Mouse (Mus musculus): ENCODE results near the gene Cdh13. TPM values are rescaled to one million over a fixed set of nuclear protein-coding genes. Genes with fewer than 3 reads are reported as not detected.
"Not testable (repeated sequence)": the region's sequence is repeated elsewhere in the genome, so short reads cannot be mapped to it uniquely, and the experiment has no call there.

Gene Cdh13
- polyA plus RNA-seq, 1 experiment = 9.4 TPM

DNA sequence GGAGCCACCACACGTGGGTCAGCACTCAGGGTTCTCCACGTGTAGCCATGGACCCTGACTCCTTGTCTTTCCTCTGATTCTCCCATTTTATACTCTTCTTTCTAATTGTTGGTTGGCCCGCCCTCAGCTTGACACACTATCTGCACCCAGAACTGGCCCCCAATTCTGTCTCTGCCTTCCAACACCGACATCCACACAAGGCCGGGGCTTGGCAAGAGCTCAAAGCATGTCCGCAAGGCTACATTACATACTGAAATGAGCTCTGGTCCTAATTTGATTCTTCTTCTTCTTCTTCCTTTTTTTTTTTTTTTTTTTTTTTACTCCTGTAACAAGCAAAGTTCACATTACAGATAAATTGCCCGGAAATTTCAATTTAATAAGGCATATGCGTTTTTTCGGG, 1001.0 kb downstream of the Cdh13 start:
- no peak for TF ChIP-seq CEBPB (IDR thresholded peaks at IDR 0.05; ENCODE audit: low read depth)
- no peaks in the 10 kb centered on the region for H3K36me3 ChIP-seq (ENCODE audit: control insufficient read depth, insufficient read depth)
- H3K4me3 ChIP-seq (ENCODE audit: insufficient read depth, poor library complexity, severe bottlenecking) = no peak overlapping the region
- H3K27me3 ChIP-seq (ENCODE audit: control insufficient read depth, insufficient read depth, insufficient read length) = no peaks in the 10 kb centered on the region
- no peaks in the 10 kb centered on the region for H3K79me3 ChIP-seq (ENCODE audit: low read depth)
- H3ac ChIP-seq (ENCODE audit: control insufficient read depth, insufficient read length, low read depth) = no peak overlapping the region
- H3K79me2 ChIP-seq (ENCODE audit: control insufficient read depth, insufficient read depth) = no peaks in the 10 kb centered on the region

DNA sequence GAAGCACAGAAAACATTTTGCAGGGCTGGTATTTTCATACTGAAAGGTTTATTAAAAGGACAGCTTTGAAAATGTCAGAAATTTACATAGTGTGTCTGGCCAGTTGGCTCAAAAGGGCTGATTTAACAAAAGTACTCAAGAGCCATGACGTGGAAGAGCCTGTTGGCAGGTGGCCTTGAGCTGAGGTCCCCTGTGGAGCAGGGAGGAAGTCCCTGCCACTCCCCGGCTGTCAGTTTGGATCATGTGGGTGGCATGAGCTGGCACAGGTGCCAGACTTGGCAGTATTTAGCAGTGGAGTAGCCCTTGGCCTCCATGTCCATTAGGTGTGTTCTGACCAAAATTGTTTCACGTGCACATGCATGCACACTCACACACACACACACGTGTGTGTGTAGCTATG, 1001.4 kb downstream of the Cdh13 start:
- Histone ChIP-seq H3K27me3 (ENCODE audit: control insufficient read depth, insufficient read depth, insufficient read length) (no peaks in the 10 kb centered on the region), H3K4me3 (ENCODE audit: insufficient read depth, poor library complexity, severe bottlenecking) (no peak overlapping the region), H3K79me2 (ENCODE audit: control insufficient read depth, insufficient read depth) (no peaks in the 10 kb centered on the region), H3ac (ENCODE audit: control insufficient read depth, insufficient read length, low read depth) (no peak overlapping the region), H3K36me3 (ENCODE audit: control insufficient read depth, insufficient read depth) (no peaks in the 10 kb centered on the region), H3K79me3 (ENCODE audit: low read depth) (no peaks in the 10 kb centered on the region)
- TF ChIP-seq MAX (IDR thresholded peaks at IDR 0.05) (no peak), MYOD1 (IDR thresholded peaks at IDR 0.05; ENCODE audit: control insufficient read depth, insufficient read length, low read depth) (no peak), USF1 (IDR thresholded peaks at IDR 0.05; ENCODE audit: low read depth) (no peak), CEBPB (IDR thresholded peaks at IDR 0.05; ENCODE audit: low read depth) (no peak), MYOG (IDR thresholded peaks at IDR 0.05; ENCODE audit: control insufficient read depth, extremely low read depth, insufficient read length) (no peak), CTCF (IDR thresholded peaks at IDR 0.05; ENCODE audit: control insufficient read depth, insufficient read depth, insufficient read length) (no peak), FOSL1 (IDR thresholded peaks at IDR 0.05; ENCODE audit: insufficient read depth, low read length, poor library complexity, severe bottlenecking) (no peak)

DNA sequence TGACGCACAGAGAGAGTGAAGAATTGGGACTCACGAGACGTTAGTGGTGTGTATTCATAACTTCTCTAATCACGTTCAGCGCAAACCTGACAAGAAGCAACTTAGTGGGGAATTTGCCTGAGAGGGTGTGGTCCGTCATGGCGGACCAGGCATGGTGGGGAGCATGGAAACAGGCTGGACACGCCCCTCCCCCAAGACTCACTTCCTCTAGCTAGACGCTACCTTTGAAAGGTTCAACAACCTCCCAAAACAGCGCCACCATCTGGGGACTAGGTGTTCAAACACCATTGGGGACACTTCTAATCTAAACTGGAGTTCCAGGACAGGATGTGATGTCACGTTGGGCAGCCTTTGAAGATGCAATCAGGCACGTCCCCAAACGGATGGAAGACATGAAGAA, 1011.9 kb downstream of the Cdh13 start:
- Histone ChIP-seq H3K4me3 (ENCODE audit: insufficient read depth, poor library complexity, severe bottlenecking) (no peak overlapping the region), H3ac (ENCODE audit: control insufficient read depth, insufficient read length, low read depth) (no peak overlapping the region), H3K36me3 (ENCODE audit: control insufficient read depth, insufficient read depth) (no peaks in the 10 kb centered on the region), H3K79me3 (ENCODE audit: low read depth) (no peaks in the 10 kb centered on the region), H3K27me3 (ENCODE audit: control insufficient read depth, insufficient read depth, insufficient read length) (no peaks in the 10 kb centered on the region), H3K79me2 (ENCODE audit: control insufficient read depth, insufficient read depth) (no peaks in the 10 kb centered on the region)
- no peak for TF ChIP-seq USF1 (IDR thresholded peaks at IDR 0.05; ENCODE audit: low read depth)

DNA sequence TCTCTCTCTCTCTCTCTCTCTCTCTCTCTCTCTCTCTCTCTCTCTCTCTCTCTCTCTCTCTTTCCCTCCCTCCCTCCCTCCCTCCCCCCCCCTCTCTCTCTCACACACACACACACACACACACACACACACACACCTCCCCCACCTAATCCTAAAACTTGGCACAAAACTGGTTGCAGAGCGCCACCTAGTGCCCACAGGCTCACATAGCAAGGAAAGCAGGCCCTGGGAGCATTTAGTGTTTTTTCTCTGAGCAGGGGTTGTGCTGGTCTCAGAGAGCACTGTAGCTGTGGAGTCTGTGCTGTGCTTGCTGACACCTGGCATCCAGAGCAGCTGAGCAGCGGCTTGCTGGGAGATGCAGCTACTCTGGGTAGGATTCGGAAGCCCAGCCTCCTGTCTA, 1014.2 kb downstream of the Cdh13 start:
- H3K79me2 ChIP-seq (ENCODE audit: control insufficient read depth, insufficient read depth); H3K27me3 ChIP-seq (ENCODE audit: control insufficient read depth, insufficient read depth, insufficient read length); H3K36me3 ChIP-seq (ENCODE audit: control insufficient read depth, insufficient read depth); H3K4me3 ChIP-seq (ENCODE audit: insufficient read depth, poor library complexity, severe bottlenecking); H3K79me3 ChIP-seq (ENCODE audit: low read depth); H3ac ChIP-seq (ENCODE audit: control insufficient read depth, insufficient read length, low read depth): not testable (repeated sequence)
- peak; percentile 35 for TF ChIP-seq CTCF (IDR thresholded peaks at IDR 0.05; ENCODE audit: control insufficient read depth, insufficient read depth, insufficient read length)

DNA sequence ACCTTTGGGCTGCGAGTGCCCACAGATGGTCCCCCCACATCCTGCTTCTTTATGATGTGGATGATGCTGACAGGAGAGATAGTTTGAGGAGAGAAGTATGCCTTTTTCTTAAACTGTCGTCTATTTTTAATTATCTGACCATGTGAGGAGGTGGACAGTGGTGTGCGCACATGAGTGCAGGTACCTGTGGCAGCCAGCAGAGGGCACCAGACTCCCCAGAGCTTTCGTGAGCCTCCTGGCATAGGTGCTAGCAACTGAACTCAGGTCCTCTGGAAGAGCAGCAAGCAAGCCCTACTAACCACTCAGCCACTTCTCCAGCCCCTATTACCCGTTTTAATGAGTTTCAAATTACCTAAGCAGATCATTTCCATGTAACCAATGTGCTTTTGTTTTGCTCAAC, 1016.8 kb downstream of the Cdh13 start:
- no peak overlapping the region for H3ac ChIP-seq (ENCODE audit: control insufficient read depth, insufficient read length, low read depth)
- no peaks in the 10 kb centered on the region for H3K27me3 ChIP-seq (ENCODE audit: control insufficient read depth, insufficient read depth, insufficient read length)
- H3K36me3 ChIP-seq (ENCODE audit: control insufficient read depth, insufficient read depth) = no peaks in the 10 kb centered on the region
- TF ChIP-seq CEBPB (IDR thresholded peaks at IDR 0.05; ENCODE audit: low read depth) (no peak), FOSL1 (IDR thresholded peaks at IDR 0.05; ENCODE audit: insufficient read depth, low read length, poor library complexity, severe bottlenecking) (no peak), CTCF (IDR thresholded peaks at IDR 0.05; ENCODE audit: control insufficient read depth, insufficient read depth, insufficient read length) (no peak), MYOG (IDR thresholded peaks at IDR 0.05; ENCODE audit: control insufficient read depth, extremely low read depth, insufficient read length) (no peak), MYOD1 (IDR thresholded peaks at IDR 0.05; ENCODE audit: control insufficient read depth, insufficient read length, low read depth) (no peak), USF1 (IDR thresholded peaks at IDR 0.05; ENCODE audit: low read depth) (no peak), MAX (IDR thresholded peaks at IDR 0.05) (no peak)
- H3K4me3 ChIP-seq (ENCODE audit: insufficient read depth, poor library complexity, severe bottlenecking) = no peak overlapping the region
- no peaks in the 10 kb centered on the region for H3K79me2 ChIP-seq (ENCODE audit: control insufficient read depth, insufficient read depth)
- no peaks in the 10 kb centered on the region for H3K79me3 ChIP-seq (ENCODE audit: low read depth)

DNA sequence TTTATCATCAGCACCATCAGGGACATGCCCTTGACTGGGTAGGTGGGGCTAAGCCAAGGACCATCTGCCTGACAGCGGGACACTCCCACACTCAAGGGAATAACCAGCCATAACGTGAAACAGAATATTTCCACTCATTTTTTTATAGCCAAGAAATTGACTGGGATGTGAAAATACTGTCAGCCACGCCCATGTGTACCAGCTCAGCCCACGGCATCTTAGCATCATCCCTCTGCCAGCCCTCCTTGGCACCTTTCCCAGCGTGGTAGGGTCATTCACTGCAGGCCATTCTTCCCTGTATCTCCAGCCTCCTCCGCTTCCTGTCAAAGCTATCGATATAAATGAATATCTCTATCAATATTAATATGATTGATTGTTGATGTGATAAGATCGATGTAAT, 1020.7 kb downstream of the Cdh13 start:
- Histone ChIP-seq H3K4me3 (ENCODE audit: insufficient read depth, poor library complexity, severe bottlenecking) (no peak overlapping the region), H3K36me3 (ENCODE audit: control insufficient read depth, insufficient read depth) (no peaks in the 10 kb centered on the region), H3K27me3 (ENCODE audit: control insufficient read depth, insufficient read depth, insufficient read length) (no peaks in the 10 kb centered on the region), H3K79me2 (ENCODE audit: control insufficient read depth, insufficient read depth) (no peaks in the 10 kb centered on the region), H3ac (ENCODE audit: control insufficient read depth, insufficient read length, low read depth) (no peak overlapping the region), H3K79me3 (ENCODE audit: low read depth) (no peaks in the 10 kb centered on the region)
- no peak for TF ChIP-seq CTCF (IDR thresholded peaks at IDR 0.05; ENCODE audit: control insufficient read depth, insufficient read depth, insufficient read length)
- TF ChIP-seq USF1 (IDR thresholded peaks at IDR 0.05; ENCODE audit: low read depth) = no peak
- TF ChIP-seq MAX (IDR thresholded peaks at IDR 0.05) = no peak
- no peak for TF ChIP-seq MYOD1 (IDR thresholded peaks at IDR 0.05; ENCODE audit: control insufficient read depth, insufficient read length, low read depth)
- TF ChIP-seq FOSL1 (IDR thresholded peaks at IDR 0.05; ENCODE audit: insufficient read depth, low read length, poor library complexity, severe bottlenecking) = no peak
- TF ChIP-seq CEBPB (IDR thresholded peaks at IDR 0.05; ENCODE audit: low read depth) = no peak

DNA sequence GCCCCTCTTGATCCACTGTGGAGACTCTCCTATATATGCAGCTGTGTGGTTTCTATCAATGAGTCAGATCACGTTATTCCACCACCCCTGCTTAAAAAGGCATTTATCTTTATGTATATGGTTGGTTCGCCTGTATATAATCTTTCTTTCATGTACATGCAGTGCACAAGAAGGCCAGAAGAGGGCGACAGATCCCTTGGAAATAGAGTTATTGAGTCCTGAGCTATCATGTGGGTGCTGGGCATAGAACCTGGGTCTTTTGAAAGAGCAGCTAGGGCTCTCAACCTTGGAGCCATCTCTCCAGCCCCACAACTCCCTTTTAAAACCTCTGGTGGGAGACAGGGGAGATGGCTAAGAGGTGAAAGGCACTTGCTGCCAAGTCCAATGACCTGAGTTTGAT, 1027.9 kb downstream of the Cdh13 start:
- Histone ChIP-seq H3K79me2 (ENCODE audit: control insufficient read depth, insufficient read depth) (no peaks in the 10 kb centered on the region), H3K4me3 (ENCODE audit: insufficient read depth, poor library complexity, severe bottlenecking) (no peak overlapping the region), H3K36me3 (ENCODE audit: control insufficient read depth, insufficient read depth) (no peaks in the 10 kb centered on the region), H3ac (ENCODE audit: control insufficient read depth, insufficient read length, low read depth) (no peak overlapping the region), H3K27me3 (ENCODE audit: control insufficient read depth, insufficient read depth, insufficient read length) (no peaks in the 10 kb centered on the region), H3K79me3 (ENCODE audit: low read depth) (no peaks in the 10 kb centered on the region)
- TF ChIP-seq USF1 (IDR thresholded peaks at IDR 0.05; ENCODE audit: low read depth) = no peak
